Mouse (Mus musculus) T-helper 1 cell (primary cell): Measurements from ENCODE around the gene Shc2.

Experiments
- in situ Hi-C: fragments of 300-600 bp; cut with MboI, MseI; formaldehyde crosslinking; loops from one replicate; pipeline ENCODE4 v1.15.1; 2025; ENCODE audit warnings: high pct_unique_total_duplicates

Shc2 gene

DNA sequence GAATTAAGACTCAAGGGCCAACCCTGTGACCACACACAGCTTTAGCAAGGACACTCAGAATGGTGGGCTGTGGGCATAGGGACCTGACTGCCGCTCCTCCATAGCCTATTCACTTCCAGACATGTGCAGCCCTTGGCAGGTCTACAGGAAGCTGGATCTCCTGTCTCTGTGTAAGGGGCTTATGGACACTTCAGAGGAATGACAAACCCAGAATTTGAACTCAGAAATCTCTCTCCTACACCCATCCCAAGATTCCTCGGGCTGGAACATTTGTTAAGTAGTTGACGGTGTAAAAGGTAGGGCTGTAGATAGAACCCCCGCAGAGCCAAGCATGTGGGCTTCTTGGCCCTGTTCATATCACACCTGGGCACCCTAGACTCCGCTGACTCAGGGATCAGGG is 21.3 kb downstream of the Shc2 start:
- in situ Hi-C loops: no loop called here

DNA sequence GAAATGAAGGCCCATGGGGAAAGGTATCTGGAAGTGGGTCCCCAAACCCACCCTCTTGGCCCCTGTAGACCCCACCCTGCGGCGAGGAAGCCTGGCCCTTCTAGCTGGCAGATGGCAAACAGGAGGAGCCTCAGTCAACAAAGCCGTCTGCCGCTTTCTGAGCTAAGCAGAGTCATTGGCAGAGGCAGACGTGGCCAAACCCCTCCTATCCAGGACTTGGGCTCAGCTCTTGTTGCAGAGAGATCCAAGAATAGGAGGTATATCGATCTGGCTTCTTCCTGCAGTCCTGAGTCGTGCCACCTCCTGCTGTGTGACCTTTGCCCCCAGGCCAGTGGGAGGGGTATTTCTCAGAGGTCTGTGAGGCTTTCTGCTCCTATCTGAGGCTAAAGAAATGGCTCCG is 21.9 kb downstream of the Shc2 start:
- in situ Hi-C loops: no loop called here

DNA sequence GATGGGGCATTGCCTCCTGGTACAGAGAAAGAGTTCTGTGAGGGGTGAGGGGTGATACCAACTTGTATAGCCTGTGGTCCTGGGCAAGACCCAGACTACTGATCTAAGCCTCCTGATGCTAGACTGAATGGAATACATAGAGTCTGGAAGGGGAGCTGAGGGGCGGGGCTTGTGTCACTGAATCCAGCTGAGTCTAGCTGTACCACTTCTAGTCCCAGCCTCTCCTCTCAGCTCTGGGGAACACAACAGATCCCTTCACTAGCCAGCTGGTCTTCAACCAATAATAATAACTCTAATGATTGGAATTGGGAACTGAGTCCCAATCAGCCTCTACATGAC is 23.4 kb downstream of the Shc2 start:
- in situ Hi-C loops: no loop called here

DNA sequence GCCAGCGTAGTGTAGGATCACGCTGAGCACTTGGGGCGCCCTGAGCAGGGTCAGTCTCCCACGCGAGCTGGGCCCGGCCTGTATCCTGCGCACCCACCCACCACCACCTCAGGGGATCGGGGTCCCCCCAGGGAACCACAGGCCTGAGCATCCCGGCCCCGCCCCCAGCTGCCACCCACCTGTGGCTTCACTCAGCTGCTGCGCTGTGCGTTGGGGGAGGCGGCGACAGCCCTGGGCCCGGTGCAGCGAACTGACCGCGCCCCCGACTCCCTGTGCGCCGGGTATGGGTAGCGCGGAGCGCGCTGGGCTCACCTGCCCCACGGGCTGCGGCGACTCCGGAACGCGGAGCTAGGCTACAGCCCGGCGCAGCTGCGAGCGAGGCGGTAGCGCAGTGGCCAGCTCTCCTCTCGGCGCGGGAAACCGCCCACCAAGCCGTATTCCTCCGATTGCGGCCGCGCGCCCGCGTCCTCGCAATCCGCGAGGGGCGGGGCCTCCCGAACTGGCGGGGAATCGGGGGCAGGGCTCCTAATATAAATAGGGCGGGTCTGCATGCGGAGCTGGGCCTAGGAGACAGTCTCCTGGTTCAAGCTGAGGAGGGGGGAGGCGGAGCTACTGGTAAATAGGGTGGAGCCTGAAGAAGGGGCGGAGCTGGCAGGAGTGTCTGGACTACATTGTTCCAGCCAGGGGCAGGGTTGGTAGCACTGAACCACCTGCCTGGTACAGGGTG is 24.0 kb downstream of the Shc2 start, which contains the start of gene C2cd4c:
Gene C2cd4c, minus strand, starts transcription at position 448 of the 727 bp plus-strand sequence.
- in situ Hi-C loops: no loop called here

DNA sequence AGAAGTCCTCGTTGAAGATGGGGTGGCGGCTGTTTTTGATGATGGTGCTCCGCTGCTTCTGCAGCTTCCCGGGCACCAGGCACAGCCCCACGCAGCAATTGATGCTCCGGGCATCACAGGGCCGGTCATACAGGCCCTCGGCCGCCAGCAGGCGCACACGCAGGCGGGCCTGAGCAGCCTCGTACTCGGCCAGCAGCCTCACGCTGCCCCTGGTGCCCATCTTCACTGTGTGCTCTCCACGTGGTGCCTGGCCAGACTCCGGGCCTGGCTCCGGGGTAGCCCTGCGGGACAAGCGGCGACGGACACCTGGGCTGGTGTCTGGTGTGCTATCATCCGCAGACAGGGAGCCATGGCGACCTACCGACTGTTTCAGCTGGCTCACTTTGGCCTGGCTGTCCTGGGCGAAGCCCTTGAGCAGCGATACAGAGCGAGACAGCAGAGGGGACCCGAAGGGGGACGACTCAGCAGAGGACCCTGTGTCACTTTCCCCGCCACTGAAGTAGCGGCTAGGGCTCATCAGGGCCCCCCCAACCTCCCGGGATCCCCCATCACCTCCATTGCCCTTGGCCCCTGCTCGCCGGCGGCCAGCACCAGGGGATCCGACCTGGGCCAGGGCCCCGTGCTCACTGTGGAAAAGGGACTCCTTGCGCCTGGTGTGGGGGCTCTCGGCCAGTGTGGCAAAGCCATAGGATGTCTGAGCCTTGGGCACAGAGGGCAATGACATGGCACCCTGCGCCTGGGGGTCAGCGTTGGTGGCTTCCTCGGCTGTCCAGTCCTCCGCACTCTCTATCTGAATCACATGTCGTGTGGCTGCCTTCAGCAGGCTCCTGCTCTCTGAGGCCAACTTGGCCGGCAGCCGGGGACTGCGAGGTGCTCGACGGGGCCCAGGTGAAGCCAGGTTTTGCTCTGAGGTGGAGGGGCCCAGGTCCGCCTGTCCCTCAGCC is 25.3 kb downstream of the Shc2 start:
- in situ Hi-C loops: no loop called here

DNA sequence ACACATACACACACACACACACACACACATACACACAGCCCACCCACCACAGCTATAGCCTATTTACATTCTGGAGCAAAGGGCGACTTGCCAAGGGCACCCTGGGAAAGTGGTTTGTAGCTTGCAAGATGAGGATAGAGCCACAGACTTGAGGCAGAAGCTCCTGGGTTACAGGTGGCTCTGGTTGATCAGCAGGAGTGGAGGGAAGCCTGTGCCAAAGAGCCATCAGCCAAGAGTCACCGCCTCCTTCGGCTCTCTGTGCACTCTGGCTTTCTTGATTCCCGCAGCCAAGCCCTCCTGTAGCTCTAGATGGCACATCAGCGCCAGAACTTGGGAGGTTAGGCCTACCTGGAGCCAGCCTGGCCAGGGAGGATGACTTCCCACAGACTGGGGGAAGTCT is 26.4 kb downstream of the Shc2 start:
- in situ Hi-C loops: no loop called here

DNA sequence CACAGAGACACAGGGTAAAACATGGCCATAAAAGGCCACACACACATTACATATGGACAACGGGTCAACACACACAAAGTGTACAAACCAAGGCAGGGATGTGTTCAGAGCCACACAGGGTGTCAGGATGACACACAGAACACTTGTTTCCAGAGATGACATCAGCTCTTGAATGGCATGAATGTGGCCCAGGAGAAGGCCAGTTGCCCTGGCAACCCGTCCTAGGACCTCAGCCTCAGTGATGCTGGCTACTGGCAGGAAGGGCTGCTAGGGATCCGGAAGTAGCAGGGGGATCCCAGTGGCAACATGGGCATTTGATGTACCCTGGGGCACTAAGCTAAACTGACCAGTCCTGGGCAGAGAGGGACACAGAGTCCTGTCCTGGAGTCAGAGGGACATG is 28.4 kb downstream of the Shc2 start:
- in situ Hi-C loops: no loop called here

DNA sequence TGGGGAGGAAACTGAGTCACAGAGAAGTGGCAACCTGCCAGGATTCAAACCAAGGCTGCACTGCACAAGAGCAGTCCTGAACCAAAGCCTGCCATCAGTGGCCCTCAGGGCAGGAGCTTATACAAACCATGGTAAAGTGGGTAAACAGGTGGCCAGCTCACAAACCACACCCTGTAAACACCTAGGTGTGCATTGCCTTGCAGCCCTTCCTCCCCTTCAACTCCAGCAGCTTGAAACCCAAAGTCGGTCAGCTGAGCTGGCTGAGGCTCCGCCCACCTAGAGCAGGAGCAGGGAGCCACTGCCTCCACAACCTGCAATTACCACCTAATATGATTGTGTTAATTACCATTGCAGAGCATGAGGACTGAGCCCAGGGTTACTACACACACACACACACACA is 29.8 kb downstream of the Shc2 start:
- in situ Hi-C loops: no loop called here

DNA sequence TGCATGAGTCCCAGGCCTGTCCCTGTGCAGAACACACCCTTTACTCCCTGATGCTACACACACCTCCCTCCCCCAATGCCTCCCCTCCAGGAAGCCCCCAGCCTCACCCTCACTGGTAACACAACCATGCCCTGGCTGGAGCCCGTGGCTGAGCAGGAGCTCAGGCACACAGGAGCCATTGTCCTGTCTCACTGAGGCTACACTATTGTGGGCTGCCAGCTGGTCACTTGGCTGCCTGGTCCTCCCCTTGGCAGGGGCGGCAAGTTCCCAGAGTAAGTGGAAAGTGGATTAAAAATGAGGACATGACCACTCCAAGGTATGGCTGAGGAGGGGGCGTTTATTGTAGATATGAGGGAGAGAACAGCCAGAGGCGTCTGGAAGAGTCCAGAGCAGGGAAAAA is 31.2 kb downstream of the Shc2 start:
- in situ Hi-C loops: no loop called here

DNA sequence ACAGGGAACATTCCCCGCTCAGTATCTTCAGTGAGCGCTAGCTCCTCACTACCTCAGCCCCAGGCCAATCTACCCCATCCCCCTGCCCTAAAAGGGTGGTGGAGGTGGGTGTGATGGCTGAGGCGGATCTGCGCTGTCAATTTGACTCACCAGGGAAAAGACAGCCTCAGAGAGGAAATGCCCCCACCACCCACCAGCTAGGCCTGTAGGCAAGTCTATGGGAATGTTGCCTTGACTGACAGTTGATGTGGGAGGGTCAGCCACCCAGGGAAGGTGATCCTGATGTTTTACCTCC is 39.8 kb downstream of the Shc2 start:
- in situ Hi-C loops: loop anchor here (5.0 kb wide), 1 partner anchor 49 kb away; the partner anchor contains the start of gene Odf3l2

DNA sequence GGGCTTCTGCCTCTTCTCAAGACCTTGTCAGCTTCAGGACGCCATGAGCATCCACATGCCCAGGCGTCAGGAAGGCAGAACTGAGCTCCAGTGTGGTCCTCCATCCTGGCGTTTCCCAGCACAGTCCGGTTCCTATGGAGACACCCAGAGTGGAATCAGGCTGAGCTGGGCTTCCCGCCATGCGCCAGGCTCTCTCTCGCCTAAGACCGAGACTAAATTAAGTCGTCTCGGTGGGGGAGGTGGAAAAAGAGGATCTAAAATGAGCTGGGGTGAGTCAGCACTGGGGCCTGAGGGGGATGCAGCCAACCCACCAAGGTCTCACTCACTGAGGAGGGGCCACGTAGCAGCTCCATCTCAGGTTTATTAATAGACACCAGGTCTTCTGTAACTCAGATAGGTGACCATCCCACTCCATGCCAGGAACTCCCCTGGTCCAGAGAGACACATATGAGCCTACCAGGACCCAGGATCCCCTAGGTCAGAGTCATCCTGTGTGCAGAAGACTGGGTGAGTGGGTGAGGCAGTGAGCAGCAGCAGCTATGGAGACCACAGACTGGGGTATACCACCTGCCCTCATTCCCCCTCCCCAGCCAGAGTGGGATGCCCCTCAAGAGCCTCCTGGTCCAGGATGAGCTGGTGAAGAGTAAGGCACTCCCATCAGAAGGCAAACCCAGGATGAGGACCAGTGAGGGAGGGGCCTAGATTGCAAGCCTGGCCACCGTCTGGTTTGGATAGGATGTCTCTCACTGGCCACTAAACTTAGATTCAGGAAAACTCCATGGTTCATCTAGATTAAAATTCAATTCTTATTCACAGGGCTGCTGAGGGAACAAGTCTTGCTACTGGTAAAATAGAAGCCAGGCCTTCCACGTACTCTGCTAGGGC is 40.4 kb downstream of the Shc2 start:
- in situ Hi-C loops: loop anchor here (5.0 kb wide), 1 partner anchor 50 kb away; the partner anchor contains the start of gene Odf3l2

DNA sequence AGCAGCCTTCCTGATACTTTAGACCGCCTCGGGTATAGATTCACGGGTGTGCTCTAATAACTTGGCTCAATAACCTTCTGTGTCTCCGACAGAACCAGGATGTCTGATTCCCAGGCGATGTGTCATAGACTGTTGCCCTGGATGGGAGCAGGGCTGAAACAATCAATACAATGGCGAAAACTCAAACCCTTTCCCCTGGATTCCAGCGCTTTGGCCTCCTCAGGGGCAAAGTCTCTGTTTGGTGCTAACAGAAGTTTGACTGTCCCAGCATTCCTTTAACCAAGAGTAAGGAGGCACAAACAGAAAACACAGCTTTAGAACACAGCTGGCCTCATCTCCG is 42.2 kb downstream of the Shc2 start:
- in situ Hi-C loops: loop anchor here (5.0 kb wide), 1 partner anchor 52 kb away; the partner anchor contains the start of gene Odf3l2

DNA sequence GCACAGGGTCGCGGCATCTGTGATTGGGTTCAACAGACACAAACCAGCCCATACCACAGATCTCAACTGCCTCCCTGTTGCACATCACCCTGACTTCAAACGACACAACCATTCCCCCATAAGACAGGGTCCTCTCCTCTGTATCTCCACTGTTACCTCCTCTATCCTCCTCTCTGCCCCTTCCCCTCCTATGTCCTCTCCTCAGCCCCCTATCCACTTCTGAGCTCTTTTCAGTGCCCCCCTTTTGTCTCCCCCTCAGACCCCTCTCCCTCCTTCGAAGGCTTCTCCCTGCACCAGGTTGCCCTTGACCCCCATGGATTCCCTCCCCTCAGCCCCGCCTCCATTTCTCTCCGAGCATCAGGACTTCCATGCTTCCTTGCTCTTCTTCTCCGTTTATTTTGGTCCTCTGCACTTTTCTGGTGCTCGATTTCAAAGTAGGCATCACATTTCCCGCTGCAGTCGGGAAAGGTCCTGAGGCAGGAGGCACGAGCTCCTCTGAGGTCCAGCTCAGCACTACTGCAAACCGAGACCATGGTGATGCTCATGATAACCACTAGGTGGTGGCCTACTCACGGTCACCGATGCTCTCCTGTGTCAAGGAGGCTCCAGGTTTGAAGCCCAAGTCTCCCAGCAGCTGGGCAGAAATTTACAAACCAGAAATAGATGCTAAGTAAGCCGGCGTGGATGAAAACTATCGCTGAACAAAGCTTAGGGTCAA is 42.7 kb downstream of the Shc2 start:
- in situ Hi-C loops: loop anchor here (5.0 kb wide), 1 partner anchor 52 kb away; the partner anchor contains the start of gene Odf3l2

DNA sequence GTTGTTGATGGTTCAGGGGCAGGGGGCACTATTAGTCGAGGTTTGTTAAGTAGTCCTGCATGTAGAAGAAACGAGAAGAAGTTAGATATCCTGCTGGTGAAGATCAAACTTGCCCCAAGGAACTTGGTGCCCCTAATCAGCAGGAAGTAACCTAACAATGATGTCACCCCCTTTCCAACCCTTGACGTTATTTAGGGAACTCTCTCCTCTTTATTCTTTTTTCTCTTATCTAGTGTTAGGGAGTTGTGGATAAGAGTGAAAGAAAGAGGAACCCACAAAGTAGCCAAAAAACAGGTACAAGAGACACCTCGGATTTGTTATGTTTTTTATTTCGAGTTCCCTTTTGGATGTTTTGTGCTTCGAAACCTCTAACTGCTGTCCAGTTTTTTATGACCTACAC is 43.6 kb downstream of the Shc2 start:
- in situ Hi-C loops: no loop called here

DNA sequence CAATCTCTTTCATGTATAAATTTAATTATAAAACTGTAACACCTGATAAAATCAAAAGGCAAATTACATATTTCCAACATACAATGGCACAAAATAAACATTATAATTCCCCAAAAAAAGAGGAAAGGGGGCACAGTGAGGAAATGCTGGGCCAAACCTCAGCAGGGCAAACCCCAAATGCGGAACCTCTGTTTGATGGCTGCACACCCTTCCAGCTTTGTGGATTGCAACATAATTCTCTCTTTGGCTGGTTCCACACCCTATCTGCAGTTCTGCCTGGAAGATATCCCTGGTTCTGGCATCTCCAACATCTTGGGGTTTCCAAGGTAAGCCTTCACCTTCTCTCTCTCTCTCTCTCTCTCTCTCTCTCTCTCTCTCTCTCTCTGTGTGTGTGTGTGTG is 47.0 kb downstream of the Shc2 start:
- in situ Hi-C loops: no loop called here

DNA sequence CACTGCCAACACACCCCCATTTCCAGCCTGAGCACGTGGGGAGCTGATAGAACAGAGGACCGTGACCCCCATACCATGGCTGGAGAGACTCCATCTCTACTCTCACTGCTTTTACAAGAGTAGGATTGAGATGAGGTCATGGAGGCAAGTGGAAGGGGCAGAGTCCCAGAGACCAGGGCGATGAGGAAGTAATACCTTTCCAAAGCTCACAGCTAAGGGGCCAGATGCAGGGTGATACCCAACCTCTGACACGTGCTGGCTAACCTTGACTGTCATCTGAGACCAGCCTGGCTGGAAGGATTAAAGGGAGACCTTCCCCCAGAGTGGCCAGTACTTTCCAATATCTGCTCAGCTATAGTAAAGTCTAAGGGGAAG is 50.0 kb downstream of the Shc2 start:
- in situ Hi-C loops: no loop called here

DNA sequence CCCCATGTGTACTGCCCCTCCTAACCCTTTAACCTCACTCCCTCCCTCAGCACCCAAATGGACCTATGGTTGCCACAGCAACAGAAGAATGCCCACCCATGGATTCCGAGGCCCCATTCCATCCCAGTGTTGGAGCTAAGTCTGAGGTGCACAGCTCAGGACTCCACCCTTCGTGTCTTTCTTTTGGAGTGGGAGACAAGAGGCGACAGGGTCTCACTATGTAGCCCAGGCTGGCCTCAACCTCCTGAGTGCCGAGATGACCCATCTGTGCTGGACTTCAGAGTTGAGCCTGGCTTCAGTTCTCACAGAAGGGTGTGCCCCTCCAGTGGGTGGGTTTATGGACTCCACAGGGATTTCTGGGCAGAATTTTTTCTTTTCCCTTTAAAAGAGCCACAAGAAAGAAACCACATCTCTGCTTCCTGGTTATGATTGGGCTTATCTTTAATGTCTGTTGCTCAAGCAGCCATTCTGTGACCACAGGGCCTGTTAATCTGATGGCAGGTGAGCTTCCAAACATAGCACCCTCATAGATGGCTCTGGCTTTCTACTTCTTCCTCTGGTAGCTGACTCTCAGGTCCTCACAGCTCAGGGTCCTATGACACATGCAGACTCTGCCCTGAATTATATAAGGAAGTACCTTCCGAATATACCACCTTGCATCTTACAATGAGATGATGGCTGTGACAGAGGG is 50.5 kb downstream of the Shc2 start, which contains the start of gene Theg:
Gene Theg, minus strand, starts transcription at position 271 of the 691 bp plus-strand sequence.
- in situ Hi-C loops: no loop called here

DNA sequence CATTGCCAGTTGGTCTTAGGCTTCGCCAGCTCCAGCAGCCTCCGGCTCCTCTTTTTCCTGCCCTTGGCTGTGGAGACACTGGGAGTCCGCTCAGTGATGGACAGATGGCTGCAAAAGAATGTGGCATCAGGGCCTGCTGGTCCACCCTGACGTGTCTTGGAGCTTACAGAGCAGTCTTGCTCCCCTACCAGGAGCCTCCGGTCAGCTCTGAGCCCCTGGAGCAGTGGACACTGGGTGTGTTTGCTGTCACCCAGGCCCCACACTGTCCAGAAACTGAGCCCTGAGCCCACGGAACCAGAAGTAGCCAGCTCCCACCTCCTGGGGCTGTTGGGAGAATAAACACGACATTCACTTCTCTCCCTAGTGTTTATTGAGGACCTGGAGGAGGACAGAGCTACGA is 51.5 kb downstream of the Shc2 start:
- in situ Hi-C loops: no loop called here

DNA sequence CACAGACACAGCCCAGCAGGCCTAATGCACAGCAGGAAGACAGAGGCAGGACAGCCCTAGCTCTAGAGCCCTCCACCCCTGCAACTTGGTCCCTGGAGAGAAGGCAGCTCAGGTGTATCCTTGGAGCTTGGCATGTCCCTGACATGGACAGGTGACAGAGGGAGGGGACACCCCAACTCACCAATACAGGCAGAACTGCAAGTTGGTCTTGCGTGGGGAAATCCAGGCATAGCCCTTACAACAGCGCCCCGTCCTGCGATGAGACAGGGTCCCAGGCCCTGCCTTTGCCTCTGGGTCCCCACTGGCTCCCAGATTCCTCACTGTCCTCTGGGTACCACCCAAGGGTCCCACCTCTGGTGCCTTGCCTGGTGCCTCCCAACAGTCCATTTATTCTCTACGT is 52.0 kb downstream of the Shc2 start:
- in situ Hi-C loops: no loop called here

DNA sequence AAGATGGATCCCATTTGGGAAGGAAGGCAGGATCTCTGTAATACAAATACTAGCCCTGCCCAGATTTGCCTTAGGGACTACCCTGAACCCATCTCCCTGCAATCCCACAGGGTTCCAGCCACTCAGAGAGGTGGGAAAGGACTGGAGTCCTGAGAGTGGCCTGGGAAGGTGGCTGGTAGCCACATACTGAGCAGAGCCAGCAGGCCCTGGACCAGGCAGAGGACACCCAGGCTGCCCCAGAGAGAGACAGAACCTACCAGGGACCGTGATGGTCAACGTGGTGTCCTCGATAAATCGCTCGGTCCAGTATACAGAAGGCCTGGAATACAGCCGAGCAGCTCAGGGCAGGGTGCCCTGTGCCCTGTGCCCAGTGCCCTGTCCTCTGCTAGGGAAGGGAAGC is 52.6 kb downstream of the Shc2 start:
- in situ Hi-C loops: no loop called here

DNA sequence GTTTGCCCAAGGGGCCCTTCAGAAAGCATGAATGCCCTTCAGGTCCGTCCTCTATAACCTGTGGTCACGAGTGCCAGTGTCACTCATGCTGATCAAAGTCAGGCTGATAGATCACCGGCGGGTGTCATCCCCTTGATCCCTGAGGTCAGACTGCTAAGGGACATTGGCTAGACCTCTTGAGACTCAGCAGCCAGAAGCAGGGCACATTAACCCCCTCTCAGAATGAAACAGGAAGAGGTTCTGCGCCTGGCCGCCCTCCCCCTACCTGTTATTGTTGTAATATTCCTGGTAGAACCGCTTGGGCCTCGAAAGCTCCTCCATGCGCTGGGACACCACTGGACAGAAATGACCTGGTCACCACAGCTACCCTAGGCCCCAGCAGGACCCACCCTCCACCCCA is 53.3 kb downstream of the Shc2 start:
- in situ Hi-C loops: no loop called here
